Mouse (Mus musculus) Muller cell, postnatal 12 days (primary cell): Measurements from ENCODE around the gene Tor1aip2.
A peak's percentile ranks its signal among the peaks of the same experiment; 100 is the strongest.

Experiments used
- DNase-seq: peaks from one replicate; pipeline ENCODE4 v3.0.0-alpha.2; 2015; ENCODE audit errors: inconsistent ontology term

Gene Tor1aip2

DNA sequence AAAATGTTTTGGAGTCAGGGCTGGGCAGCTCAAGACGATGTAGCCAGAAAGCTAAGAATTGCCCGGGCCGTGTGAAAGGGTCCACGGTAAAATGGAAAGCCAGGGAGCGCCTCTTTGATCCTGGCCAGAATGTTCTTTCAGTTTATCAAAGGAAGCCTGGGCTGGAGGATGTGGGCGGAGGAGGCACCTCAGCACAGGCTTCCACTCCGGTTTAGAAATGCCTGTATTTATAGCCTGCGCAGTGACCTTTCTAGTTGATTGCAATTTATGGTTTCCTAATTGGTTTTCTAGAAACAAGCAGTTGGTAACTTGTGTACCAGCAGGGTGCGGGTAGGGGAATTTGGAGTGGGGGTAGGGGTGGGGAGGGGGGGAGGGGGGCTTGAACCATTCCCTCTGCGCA, 73.2 kb downstream of the Tor1aip2 start:
- DNase-seq = peak; percentile 40

DNA sequence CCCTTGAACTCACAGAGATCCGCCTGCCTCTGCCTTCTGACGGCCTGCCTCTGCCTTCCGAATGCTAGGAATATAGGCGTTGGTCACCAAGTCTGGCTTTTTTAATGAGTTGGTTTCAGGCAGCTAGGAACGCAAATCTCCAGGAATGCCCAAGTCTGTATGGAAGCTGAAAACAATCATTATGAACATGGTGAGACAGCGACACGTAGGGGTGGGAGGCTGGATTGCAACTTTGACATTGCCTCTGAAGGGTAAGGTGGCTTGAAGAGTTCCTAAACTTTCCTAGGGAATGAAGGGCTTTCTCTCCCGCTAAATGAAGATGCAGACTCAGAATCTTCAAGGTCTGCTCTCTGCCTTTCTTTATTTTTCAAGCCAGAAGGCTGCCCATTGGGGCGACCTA, 75.9 kb downstream of the Tor1aip2 start:
- DNase-seq = no peak

DNA sequence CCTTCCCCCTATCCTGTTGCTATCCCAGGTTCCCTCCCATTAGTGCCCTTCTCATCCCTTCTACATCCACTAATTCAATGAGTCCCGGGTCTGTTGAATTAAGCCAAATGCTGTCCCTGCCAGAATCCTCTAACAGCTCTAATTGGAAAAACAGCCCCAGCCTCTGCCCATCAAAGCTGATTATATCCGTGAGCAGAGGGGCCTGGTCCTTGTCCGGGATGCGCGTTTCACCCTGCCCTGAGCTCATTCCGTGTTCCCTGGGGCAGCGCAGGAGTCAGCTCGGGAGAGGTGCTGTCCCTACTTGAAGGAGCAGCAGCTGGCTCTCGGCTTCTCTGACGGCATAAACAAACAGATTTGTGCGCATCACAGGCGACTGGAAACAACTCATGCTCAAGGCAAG, 76.5 kb downstream of the Tor1aip2 start:
- no peak for DNase-seq

DNA sequence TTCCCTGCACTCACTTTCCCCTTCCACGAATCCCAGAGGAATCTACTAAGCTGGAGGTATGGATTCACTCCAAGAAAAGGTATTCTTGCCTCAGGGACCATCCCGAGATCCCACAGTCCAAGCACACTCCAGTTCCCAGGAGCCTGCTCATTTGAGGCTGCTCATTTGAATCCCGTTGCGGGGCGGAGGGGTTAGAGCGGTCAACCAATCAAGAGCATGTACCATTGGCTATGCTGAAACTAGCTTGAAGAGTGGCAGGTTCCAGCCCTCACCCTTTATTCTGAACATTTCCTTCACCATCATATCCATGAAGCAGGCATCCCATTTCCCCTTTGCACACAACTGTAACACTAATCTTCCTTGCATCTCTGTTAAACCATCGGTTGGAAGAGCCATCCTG, 76.9 kb downstream of the Tor1aip2 start:
- DNase-seq = no peak

DNA sequence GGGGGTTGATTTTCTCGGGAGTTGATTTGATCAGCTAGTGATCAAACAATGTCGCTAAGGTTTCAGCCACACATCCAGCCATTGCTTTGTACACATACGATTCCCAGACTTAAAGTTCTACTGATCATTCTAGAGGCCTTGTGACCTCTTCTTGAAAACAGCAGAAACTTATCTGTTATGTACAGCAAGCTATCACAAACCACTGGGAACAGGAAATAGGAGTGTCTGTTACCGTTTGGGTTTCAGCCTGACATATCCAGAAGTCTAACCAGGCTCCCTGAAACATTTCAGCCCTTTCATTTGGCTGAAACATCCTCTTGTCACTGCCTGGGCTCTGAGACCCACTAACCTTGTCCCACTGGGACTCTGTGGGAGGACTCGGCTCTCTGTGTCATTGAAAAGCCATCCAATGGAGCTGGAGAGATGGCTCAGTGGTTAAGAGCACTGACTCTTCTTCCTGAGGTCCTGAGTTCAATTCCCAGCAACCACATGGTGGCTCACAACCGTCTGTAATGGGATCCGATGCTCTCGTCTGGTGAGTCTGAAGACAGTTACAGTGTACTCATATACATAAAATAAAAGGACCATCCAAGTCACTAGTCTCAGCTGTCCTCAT, 78.8 kb downstream of the Tor1aip2 start:
- no peak for DNase-seq

DNA sequence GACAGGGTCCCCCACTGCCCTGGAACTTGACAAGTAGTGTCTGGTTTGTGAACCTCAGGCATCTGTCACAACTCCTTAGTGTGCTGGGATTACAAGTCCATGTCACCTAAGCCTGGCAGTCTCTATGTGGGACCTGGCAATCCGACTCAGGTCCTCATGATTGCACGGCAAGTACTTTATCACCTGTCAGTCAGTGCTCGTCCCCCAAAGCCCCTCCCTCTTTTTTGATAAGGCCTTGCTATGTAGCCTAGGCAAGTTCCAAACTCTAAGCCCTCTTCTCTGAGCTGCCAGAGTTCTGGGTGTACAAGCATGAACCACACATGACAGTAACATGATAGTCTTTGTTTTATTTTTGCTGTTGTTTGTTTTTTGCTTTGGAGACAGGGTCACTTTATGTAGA, 81.6 kb downstream of the Tor1aip2 start:
- no peak for DNase-seq
